Mouse (Mus musculus): ENCODE data around the gene Ube2s.

Ube2s gene

DNA sequence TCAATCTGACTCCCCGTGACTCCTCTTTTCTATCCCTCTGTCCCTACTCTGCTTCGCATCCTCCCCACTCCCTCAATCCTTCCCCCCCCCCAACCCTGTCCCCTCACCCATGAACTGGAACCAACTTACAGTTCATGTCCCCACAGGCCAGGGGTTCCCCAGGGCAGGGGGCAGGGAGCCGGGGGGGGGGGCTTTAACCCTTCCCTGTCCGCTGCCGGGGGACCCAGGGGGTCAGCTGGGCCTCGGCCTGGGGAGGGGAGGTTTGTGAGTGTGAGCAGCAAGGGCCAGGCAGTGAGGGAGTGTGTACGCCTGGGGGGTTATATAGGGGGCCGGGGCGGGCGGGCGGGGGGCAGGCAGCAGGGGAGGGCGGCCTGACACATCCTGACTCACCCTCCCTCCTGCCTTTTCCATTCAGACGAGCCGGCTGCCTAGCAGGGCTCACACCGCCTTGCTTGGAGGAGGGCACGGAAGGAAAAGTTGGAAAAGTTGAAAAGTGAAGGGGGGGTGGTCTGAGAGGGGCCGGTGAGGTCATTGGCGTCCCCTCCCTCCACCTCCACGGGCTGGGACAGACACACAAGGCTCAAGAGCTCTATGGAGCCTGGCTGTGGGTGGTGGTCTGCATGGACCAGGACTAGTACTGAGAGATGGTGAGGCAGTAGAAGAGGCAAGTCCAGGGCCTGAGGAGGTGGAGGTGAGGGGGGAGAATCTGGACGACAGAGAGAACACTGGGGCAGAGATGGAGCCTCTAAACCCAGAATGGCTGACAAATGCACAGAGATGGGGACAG is 34.3 kb downstream of the Ube2s start:
- no peak for DNase-seq (ENCODE audit: low spot score in 2 of 2)

DNA sequence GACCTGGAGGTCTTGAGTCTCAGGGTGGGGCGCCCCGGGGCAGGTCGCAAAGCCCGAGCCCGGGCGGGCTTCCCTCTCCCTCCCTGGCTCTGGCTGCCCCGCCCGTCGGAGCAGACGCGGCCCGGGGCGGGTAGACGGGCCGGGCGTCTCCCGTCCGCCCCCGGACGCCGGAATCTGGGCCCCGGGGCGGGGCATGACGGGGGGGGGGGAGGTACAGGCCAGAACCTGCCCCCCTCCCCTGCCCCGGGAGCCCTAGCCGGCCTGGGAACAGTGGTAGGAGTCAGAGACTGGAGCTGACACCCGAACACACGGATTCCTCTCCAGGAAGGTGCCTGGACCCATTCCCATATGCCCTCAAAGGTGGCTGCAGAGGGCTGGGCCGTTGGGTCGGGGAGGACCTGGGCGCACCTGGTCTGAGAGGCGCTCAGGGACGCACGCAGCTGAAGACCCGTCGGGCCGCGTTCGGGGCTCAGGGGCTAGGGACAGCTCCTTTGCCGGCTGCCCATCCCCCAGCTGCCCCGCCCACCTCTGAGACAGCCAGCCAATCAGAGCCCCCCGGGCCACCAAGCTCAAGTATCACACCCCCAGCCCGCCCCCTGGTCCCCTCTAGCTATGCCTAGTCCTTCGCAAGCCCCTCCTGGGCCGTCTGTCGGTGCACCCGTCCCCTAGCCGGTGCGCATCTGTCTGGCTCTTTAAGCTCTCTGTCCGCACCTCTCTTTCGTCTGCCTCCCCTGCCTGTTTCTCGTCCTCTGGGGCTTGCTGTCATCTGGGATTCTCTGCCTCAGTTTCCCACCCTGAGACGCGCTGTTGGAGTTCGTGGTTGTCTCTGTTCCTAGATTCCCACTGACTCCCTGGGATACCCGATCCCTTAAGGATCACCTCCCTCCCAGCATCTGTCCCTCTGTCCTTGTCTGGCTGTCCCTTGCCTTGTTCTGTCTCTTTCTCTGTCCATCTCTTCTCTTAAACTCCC is 35.2 kb downstream of the Ube2s start:
- no peak for DNase-seq (ENCODE audit: low spot score in 2 of 2)

DNA sequence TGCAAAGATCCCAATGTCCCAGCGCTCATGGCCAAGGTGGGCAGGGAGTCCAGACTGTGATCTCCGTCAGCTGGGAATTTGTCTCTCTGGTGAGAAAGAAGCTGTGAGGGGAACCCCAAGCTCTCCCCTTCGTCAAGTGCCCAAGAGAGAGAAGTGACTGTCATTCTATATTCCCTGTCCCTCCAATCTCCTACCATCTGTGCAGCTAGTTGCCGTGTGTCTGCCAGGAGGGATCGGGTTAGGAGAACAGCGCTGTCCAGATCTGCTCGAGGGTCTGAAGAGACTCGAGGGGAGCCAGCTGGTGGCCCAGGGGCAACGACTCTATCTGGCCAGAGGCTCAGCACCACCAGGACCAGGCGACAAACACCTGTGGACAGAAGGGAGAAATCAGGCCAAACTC is 36.3 kb downstream of the Ube2s start:
- no peak for DNase-seq (ENCODE audit: low spot score in 2 of 2)

DNA sequence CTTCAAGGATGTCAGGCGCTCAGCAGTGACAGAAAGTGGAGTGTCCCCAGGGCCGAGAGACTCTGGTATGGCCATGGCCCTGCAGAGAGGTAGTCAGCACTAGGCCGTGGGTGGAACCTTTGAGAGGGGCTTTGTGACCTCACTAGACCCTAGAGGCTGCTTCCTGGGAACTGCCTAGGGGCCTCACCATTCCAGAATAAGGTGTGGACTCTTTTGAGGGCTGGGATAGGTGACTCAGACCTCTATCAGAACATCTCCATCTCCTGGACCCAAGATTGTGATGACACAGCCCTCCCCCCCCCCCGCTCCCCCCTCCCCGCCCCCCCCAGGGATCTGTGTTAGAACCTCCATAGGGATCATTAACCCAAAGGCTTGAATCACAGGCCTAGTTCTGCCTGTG is 41.2 kb downstream of the Ube2s start, which contains the start of gene Fam71e2:
TSS of gene Fam71e2 (minus strand) at position 101 of the 400 bp plus-strand sequence.
- no peak for DNase-seq (ENCODE audit: low spot score in 2 of 2)

DNA sequence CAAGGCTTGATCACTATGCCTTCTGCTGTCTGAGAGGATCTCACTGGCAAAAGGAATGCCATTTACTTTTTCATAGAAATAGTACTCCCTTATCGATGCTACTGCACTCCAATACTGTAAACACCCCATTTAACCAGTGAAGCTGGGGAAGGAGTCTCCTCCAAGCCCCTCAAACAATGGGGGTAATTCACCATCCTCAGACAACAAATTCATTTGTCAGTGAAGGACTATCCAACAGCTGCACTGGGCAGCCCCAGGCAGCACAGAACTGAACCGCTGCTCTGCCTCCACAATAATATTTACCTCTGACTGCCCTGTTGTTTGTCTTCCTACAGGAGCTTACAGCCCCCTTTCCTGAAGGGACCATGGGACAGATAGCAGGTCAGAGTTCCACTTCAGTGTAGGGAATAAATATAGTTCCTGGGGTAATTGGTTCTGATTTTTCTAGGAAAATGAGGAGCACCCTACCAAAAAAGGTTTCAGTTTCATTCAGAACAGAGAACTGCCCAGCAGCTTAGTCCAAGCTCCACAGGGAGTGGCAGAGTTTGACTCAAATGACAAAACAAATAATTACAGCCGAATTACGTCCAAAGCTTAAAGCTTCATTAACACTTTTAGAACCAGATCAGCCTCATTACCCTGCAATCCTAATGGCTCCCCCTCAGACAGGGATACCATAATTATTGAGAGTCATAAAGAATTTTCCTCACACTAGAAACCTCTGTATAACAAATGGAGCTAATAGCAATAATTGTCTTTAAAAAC is 47.3 kb downstream of the Ube2s start:
- no peak for DNase-seq (ENCODE audit: low spot score in 2 of 2)

DNA sequence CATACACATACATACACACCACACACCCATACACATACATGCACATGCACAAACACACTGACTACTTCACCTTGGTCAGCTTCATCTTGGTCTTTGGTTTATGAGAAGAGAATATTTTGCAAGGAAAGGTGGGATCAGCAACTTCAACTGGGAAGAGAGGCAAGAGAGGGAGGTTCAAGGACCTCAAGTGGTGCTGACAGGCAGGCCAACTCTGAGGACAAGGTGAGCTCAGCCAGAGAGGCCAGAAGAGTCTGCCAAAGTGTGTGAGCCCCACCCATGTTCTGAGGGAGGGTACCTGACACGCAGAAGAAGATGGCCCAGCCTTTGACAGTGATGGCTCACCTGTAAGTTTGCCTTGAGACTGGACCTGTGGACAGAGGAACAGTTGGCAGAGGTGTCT is 52.7 kb downstream of the Ube2s start:
- DNase-seq (ENCODE audit: low spot score in 2 of 2): no peak

DNA sequence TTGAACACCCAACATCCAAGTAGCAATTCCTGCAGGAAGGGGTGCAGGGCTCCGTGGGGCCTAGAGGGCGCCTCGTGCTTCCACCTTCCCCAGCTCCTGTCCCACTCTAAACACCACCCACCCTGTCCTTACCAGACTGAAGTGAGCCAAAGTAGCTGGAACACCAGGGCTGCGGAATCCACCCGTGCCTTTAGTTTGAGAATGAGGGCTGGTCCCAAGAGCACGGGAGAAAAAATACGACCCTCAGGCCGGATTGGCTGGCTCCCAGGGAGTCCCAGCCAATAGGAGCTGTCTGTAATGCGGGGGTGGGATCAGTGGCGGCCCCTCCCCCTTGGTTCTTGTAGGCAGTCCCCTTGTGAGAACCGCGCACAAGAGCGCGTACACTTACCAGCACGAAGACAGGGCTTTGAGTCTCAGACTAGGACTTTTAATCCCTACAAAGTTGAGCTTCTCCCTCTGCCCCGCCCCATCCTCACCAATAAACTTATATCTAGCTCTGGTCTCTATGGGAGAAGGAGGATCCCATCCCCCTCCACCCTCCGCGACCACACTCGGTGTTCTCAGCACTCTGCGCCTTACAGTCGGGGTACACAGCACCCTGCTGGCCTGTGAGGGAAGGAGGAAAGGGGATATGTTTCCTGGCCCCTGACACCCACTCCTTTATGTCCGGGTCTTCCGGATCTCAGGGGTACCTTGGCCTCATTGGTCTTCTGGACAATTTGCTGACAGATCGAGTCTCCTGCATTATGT is 59.4 kb downstream of the Ube2s start, which contains the start of gene Cox6b2:
TSS of gene Cox6b2 (minus strand) at position 274 of the 750 bp plus-strand sequence.
- peak; percentile 75 to 83 for DNase-seq (ENCODE audit: low spot score in 2 of 2)

DNA sequence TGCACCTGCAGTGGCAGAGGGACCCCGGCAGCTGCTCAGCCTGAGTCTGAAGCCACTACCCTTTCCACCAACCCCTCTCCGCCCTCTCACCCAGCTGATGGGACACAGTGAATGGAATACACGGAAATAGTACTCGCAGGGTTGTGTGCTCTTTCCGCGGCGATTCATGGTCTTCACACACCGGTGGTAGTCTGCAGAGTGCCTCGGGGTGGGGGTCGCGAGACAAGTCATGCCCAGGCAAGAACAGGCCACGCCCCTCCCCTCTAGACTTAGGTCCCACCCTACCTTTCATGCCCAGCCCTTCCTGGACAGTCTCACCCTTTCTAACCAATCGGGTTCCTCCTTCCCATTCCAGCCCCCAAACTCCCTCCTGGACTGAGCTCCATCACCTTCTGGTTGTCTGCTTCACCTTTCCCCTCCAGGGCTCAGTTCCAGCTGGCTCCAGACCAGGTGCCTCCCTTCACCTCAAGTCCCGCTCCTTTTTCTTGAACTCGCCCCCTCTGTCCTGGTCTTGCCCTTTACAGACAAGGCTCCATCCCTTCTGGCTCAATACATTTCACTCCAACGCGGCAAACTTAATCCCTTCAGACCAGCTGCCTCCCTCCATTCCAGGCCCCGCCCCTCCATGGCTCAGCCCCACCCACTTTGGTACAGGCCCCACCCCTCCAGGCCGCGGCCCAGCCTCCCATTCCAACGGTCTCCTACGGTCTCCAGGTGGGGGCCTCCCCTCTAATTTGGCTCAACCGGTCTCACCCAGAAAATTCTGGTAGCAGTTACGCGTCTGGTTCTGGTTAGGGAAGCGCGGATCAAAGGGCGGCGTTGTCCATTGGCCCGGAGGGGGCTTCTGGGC is 60.2 kb downstream of the Ube2s start:
- peak in 1 of 2 experiments; percentile 18 for DNase-seq (ENCODE audit: low spot score in 2 of 2)

DNA sequence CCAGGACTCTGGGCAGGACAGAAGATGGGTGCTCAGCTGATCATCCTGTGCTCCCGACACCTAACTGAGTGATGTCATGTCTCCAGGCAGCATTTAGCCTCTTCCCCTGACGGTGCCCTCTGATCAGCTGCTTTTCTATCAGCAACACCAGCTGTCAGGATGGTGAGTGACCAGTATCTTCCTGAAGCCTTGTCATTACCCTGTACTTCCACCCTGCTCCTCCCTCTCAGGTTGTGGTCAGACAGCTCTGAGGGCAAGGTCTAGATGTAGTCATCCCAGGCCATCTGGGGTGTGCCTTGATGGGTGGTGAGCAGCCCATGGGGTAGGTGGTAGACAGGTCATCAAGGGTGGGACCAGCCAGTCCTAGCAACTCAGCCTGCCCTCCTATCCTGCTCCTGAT is 63.2 kb downstream of the Ube2s start:
- no peak for DNase-seq (ENCODE audit: low spot score in 2 of 2)

DNA sequence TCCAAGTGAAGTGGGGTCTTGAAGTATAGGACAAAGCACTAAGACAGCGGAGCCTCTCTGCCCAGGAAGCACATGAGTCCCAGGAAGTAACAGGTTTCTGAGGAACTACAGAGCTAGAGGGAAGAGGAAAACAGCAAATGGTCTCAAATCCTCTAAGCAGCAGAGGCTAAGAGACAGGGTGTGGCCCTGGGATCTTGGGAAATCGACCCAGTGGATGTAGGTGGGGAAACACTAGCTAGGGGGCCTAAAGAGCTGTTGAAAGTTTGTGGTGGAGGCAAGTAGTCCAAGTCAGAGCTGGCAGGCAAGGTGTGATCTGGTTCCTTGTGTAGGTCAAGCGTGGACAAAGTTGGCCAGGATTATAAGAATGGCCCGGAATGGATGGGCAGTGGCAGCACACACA is 64.1 kb downstream of the Ube2s start:
- no peak for DNase-seq (ENCODE audit: low spot score in 2 of 2)

DNA sequence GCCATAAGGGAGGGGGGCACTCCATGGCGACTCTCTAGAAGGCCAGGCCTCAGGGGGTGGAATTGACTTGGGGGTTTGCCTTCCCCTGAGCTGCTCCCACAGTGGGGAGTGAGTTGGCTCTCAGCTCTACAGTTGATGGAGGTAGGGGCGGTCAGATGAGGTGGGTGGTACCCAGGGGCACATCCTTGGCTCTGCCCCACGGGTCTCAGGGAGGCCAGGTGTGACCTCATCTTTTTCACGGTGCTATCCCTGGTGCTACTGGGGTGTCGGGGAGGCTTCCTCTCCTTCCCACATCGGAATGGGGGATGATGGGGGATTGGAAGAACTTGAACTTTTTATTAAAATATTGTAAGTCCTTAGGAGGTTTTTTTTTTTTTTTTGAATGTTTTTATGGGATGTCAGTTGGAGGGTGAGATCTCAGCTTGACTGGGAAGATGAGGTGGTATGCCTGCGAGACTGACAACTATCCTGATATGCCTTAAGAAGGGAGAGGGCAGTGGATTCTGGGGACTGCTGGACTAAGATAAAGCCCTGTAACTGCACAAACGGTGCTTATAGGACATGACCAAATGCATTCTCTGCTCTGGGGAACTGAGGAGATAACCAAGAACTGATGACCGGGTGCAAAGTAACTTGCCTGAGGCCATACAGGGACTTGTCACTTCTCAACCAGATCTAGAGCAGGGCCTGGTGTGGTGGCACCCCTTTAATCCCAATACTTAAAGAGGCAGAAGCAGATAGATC is 65.1 kb downstream of the Ube2s start:
- peak in 1 of 2 experiments; percentile 16 for DNase-seq (ENCODE audit: low spot score in 2 of 2)

DNA sequence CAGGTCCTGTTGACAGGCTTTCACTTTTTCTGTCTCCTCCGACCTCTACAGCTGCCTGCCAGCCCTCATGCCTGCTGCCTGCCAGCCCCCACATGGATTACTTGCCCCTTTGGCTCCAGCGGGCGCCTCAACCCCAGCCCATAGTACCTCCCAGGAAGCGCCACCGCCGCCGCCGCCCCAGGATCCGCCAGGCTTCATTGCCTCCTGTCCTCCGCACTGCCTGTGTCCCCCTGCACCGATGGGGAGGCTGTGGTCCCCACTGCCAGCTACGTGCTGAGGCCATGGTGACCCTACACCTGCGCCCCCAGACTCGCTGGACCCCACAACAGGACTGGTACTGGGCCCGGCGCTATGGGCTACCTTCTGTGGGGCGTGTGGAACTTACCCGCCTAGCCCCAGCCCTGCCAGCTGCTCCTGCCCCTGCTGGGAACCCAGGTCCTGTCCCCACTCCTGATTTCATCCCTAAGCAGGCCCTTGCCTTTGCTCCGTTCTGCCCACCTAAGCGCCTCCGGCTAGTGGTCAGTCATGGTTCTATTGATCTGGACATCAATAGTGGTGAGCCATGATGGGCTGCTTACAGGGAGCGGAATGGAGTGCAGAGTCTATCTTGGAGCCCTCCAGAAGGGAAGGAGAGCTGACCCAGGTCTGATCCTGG is 65.9 kb downstream of the Ube2s start:
- DNase-seq (ENCODE audit: low spot score in 2 of 2): no peak

DNA sequence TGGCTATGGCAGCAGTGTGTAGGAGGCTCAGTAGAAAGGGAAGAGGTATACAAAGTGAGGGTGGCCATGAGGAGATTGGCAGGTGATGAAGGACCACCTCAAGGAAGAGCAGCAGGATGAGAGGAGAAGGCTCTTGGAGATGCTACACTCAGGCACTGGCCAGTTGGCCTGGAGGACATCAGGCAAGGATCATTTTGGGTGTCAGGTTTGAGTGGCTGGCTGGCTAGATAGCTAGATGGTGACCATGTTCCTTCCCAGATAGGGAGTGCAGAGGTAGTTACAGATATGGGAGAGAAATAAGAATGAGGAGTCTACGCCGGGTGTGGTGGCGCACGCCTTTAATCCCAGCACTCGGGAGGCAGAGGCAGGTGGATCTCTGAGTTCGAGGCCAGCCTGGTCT is 67.5 kb downstream of the Ube2s start:
- DNase-seq (ENCODE audit: low spot score in 2 of 2): no peak

Data from spleen, postnatal 36 days (tissue).